Mouse (Mus musculus) midbrain, embryonic 10.5 days (tissue): ENCODE results near the gene Cntnap5c. TPM values are rescaled to one million over a fixed set of nuclear protein-coding genes. Genes with fewer than 3 reads are reported as not detected.

ENCODE experiments used
- DNase-seq: peaks from one replicate; pipeline ENCODE4 v3.0.0-alpha.2; 2017; ENCODE audit warnings: low spot score
- H3K27ac ChIP-seq: fragments of 300-500 bp; sonication (generic); replicated peaks from 2 replicates; pipeline ENCODE4 v1.5.1; 2016; ENCODE audit warnings: mild to moderate bottlenecking
- H3K27me3 ChIP-seq: fragments of 300-500 bp; sonication (generic); 2 replicates; pipeline ENCODE4 v1.6.1; 2016; ENCODE audit warnings: low read depth, mild to moderate bottlenecking; ENCODE audit not compliant: poor library complexity, severe bottlenecking
- H3K36me3 ChIP-seq: fragments of 300-500 bp; sonication (generic); 2 replicates; pipeline ENCODE4 v1.6.1; 2016; ENCODE audit warnings: mild to moderate bottlenecking, moderate library complexity
- H3K4me1 ChIP-seq: fragments of 300-500 bp; sonication (generic); 2 replicates; pipeline ENCODE4 v1.6.1; 2016
- H3K4me3 ChIP-seq: fragments of 300-500 bp; sonication (generic); 2 replicates; pipeline ENCODE4 v1.5.1; 2016; ENCODE audit warnings: mild to moderate bottlenecking, moderate library complexity
- H3K9me3 ChIP-seq: fragments of 300-500 bp; sonication (generic); replicated peaks from 2 replicates; pipeline ENCODE4 v1.6.1; 2016; ENCODE audit warnings: mild to moderate bottlenecking
- WGBS: fragments of 180-500 bp; shearing (Covaris S2); methylation state at CpG from one replicate; pipeline ENCODE4 v1.1.7; 2016; 5-methylcytosine and 5-hydroxymethylcytosine counted together
- polyA plus RNA-seq: library from polyadenylated mRNA; unstranded; fragments of >200 nt; fragmentation: Nextera tagmentation; extraction: Ambion mirVana; gene quantifications from 2 replicates; pipeline ENCODE4 v1.2.1, GENCODE M21; 2016

The Cntnap5c gene
- polyA plus RNA-seq, 1 experiment from 2014 or later = not detected

GRCm38 (mm10) chr17:58104505-58104904, 335.1 kb downstream of the Cntnap5c start:
- 69% methylated on average over 2 of the region's 2 CpGs for WGBS

GRCm38 (mm10) chr17:58107901-58108300, 338.5 kb downstream of the Cntnap5c start:
- H3K27me3 ChIP-seq = no peaks in the 10 kb centered on the region
- DNase-seq = no peak
- no peak overlapping the region for H3K4me3 ChIP-seq
- H3K4me1 ChIP-seq = no peaks in the 10 kb centered on the region
- WGBS = 90% methylated on average over 3 of the region's 3 CpGs
- H3K9me3 ChIP-seq = no peaks in the 10 kb centered on the region
- no peaks in the 10 kb centered on the region for H3K36me3 ChIP-seq
- H3K27ac ChIP-seq = no peak overlapping the region

More at GRCm38 (mm10) chr17:58104505-58104904, 335.1 kb downstream of the Cntnap5c start:
- Histone ChIP-seq H3K4me3 (no peak overlapping the region), H3K36me3 (no peaks in the 10 kb centered on the region), H3K27me3 (no peaks in the 10 kb centered on the region), H3K4me1 (no peaks in the 10 kb centered on the region), H3K27ac (no peak overlapping the region), H3K9me3 (no peaks in the 10 kb centered on the region)
- DNase-seq = no peak

- DNase-seq = no peak
- H3K27me3 ChIP-seq = no peaks in the 10 kb centered on the region
- WGBS = 85% methylated on average over 1 of the region's 1 CpGs
- no peaks in the 10 kb centered on the region for H3K36me3 ChIP-seq
- no peak overlapping the region for H3K4me3 ChIP-seq
- H3K4me1 ChIP-seq = no peaks in the 10 kb centered on the region
- no peaks in the 10 kb centered on the region for H3K9me3 ChIP-seq
- H3K27ac ChIP-seq = no peak overlapping the region
Observed at GRCm38 (mm10) chr17:58108335-58108734, 339.0 kb downstream of the Cntnap5c start.

- WGBS = 94% methylated on average over 1 of the region's 1 CpGs
- DNase-seq = no peak
- Histone ChIP-seq H3K36me3 (no peaks in the 10 kb centered on the region), H3K4me3 (no peak overlapping the region), H3K4me1 (no peaks in the 10 kb centered on the region), H3K27ac (no peak overlapping the region), H3K9me3 (no peaks in the 10 kb centered on the region), H3K27me3 (no peaks in the 10 kb centered on the region)
Observed at GRCm38 (mm10) chr17:58187171-58187570, 417.8 kb downstream of the Cntnap5c start.

GRCm38 (mm10) chr17:58201148-58201547, 431.8 kb downstream of the Cntnap5c start:
- 100% methylated on average over 2 of the region's 2 CpGs for WGBS
- H3K4me3 ChIP-seq = no peak overlapping the region
- no peaks in the 10 kb centered on the region for H3K36me3 ChIP-seq
- H3K27me3 ChIP-seq = no peaks in the 10 kb centered on the region
- no peak overlapping the region for H3K27ac ChIP-seq
- no peak for DNase-seq
- no peaks in the 10 kb centered on the region for H3K9me3 ChIP-seq
- no peaks in the 10 kb centered on the region for H3K4me1 ChIP-seq

- no peaks in the 10 kb centered on the region for H3K4me1 ChIP-seq
- no peak overlapping the region for H3K4me3 ChIP-seq
- WGBS = 90% methylated on average over 2 of the region's 2 CpGs
- no peaks in the 10 kb centered on the region for H3K9me3 ChIP-seq
- DNase-seq = no peak
- no peaks in the 10 kb centered on the region for H3K36me3 ChIP-seq
- no peak overlapping the region for H3K27ac ChIP-seq
- no peaks in the 10 kb centered on the region for H3K27me3 ChIP-seq
Observed at GRCm38 (mm10) chr17:58268058-58268457, 498.7 kb downstream of the Cntnap5c start.

GRCm38 (mm10) chr17:58351310-58351709, 581.9 kb downstream of the Cntnap5c start:
- H3K36me3 ChIP-seq = no peaks in the 10 kb centered on the region
- no peak overlapping the region for H3K27ac ChIP-seq
- no peak overlapping the region for H3K4me3 ChIP-seq
- no peaks in the 10 kb centered on the region for H3K27me3 ChIP-seq
- no peaks in the 10 kb centered on the region for H3K9me3 ChIP-seq
- DNase-seq = no peak
- WGBS = 84% methylated on average over 6 of the region's 6 CpGs
- H3K4me1 ChIP-seq = peaks cover 5% of the 10 kb centered on the region; the same call in 1 of the 2 replicates

- Histone ChIP-seq H3K36me3 (no peaks in the 10 kb centered on the region), H3K4me3 (no peak overlapping the region), H3K27ac (no peak overlapping the region), H3K4me1 (no peaks in the 10 kb centered on the region), H3K27me3 (no peaks in the 10 kb centered on the region), H3K9me3 (no peaks in the 10 kb centered on the region)
- WGBS = 64% methylated on average over 2 of the region's 2 CpGs
- no peak for DNase-seq
Observed at GRCm38 (mm10) chr17:58356224-58356623, 586.9 kb downstream of the Cntnap5c start.

- Histone ChIP-seq H3K9me3 (no peaks in the 10 kb centered on the region), H3K4me3 (no peak overlapping the region), H3K4me1 (no peaks in the 10 kb centered on the region), H3K36me3 (no peaks in the 10 kb centered on the region), H3K27ac (no peak overlapping the region), H3K27me3 (no peaks in the 10 kb centered on the region)
- WGBS = 77% methylated on average over 4 of the region's 4 CpGs
- no peak for DNase-seq
Observed at GRCm38 (mm10) chr17:58363582-58364267, 594.4 kb downstream of the Cntnap5c start.

GRCm38 (mm10) chr17:58370089-58370488, 600.7 kb downstream of the Cntnap5c start:
- H3K27ac ChIP-seq = no peak overlapping the region

GRCm38 (mm10) chr17:58407769-58408168, 638.4 kb downstream of the Cntnap5c start:
- Histone ChIP-seq H3K4me1 (no peaks in the 10 kb centered on the region), H3K27ac (no peak overlapping the region), H3K9me3 (no peaks in the 10 kb centered on the region), H3K27me3 (no peaks in the 10 kb centered on the region), H3K36me3 (no peaks in the 10 kb centered on the region), H3K4me3 (no peak overlapping the region)
- no peak for DNase-seq

More at GRCm38 (mm10) chr17:58370089-58370488, 600.7 kb downstream of the Cntnap5c start:
- H3K36me3 ChIP-seq = no peaks in the 10 kb centered on the region
- DNase-seq = no peak
- no peak overlapping the region for H3K4me3 ChIP-seq
- H3K4me1 ChIP-seq = no peaks in the 10 kb centered on the region
- no peaks in the 10 kb centered on the region for H3K9me3 ChIP-seq
- H3K27me3 ChIP-seq = no peaks in the 10 kb centered on the region

GRCm38 (mm10) chr17:58408756-58409155, 639.4 kb downstream of the Cntnap5c start:
- 85% methylated on average over 1 of the region's 1 CpGs for WGBS
- DNase-seq = no peak
- no peaks in the 10 kb centered on the region for H3K27me3 ChIP-seq
- no peaks in the 10 kb centered on the region for H3K9me3 ChIP-seq
- no peaks in the 10 kb centered on the region for H3K4me1 ChIP-seq
- H3K36me3 ChIP-seq = no peaks in the 10 kb centered on the region
- H3K4me3 ChIP-seq = no peak overlapping the region
- H3K27ac ChIP-seq = no peak overlapping the region

GRCm38 (mm10) chr17:58437443-58437842, 668.1 kb downstream of the Cntnap5c start:
- Histone ChIP-seq H3K4me3 (no peak overlapping the region), H3K4me1 (no peaks in the 10 kb centered on the region), H3K27me3 (no peaks in the 10 kb centered on the region), H3K9me3 (no peaks in the 10 kb centered on the region), H3K27ac (no peak overlapping the region), H3K36me3 (no peaks in the 10 kb centered on the region)
- DNase-seq = no peak
